Mouse (Mus musculus) kidney, embryonic 15.5 days (tissue): ENCODE measurements at regions not wholly inside any gene's neighbourhood (a gene's known extent, or its start where the extent isn't known, plus 50 kb on each side); places are given as distances from the start of the nearest gene placed in this dataset.
"Not testable (repeated sequence)": the region's sequence is repeated elsewhere in the genome, so short reads cannot be mapped to it uniquely, and the experiment has no call there.

ENCODE experiments used
- ATAC-seq: fragments of 200-750 bp; cut with Nextera tagmentation; replicated peaks from 2 replicates; pipeline ENCODE4 v1.8.0; 2017; ENCODE audit warnings: moderate TSS enrichment; ENCODE audit not compliant: low FRiP score
- H3K27ac ChIP-seq: fragments of 300-500 bp; sonication (generic); 2 replicates; pipeline ENCODE4 v1.5.1; 2015; ENCODE audit warnings: mild to moderate bottlenecking, inconsistent platforms
- H3K27me3 ChIP-seq: fragments of 300-500 bp; sonication (generic); 2 replicates; pipeline ENCODE4 v1.6.1; 2015; ENCODE audit warnings: inconsistent platforms
- H3K36me3 ChIP-seq: fragments of 300-500 bp; sonication (generic); 2 replicates; pipeline ENCODE4 v1.6.1; 2015; ENCODE audit warnings: inconsistent platforms
- H3K4me1 ChIP-seq: fragments of 300-500 bp; sonication (generic); 2 replicates; pipeline ENCODE4 v1.6.1; 2015; ENCODE audit warnings: inconsistent platforms
- H3K4me2 ChIP-seq: fragments of 300-500 bp; sonication (generic); 2 replicates; pipeline ENCODE4 v1.6.1; 2015; ENCODE audit warnings: moderate library complexity, mild to moderate bottlenecking, inconsistent platforms
- H3K4me3 ChIP-seq: fragments of 300-500 bp; sonication (generic); replicated peaks from 2 replicates; pipeline ENCODE4 v1.5.1; 2015; ENCODE audit warnings: mild to moderate bottlenecking, inconsistent platforms
- H3K9ac ChIP-seq: fragments of 300-500 bp; sonication (generic); 2 replicates; pipeline ENCODE4 v1.6.1; 2015; ENCODE audit warnings: mild to moderate bottlenecking, inconsistent platforms
- H3K9me3 ChIP-seq: fragments of 300-500 bp; sonication (generic); replicated peaks from 2 replicates; pipeline ENCODE4 v1.6.1; 2016; ENCODE audit warnings: inconsistent platforms
- WGBS: fragments of 180-500 bp; shearing (Covaris S2); methylation state at CpG from one replicate; pipeline ENCODE4 v1.1.7; 2015; ENCODE audit warnings: mixed read lengths; 5-methylcytosine and 5-hydroxymethylcytosine counted together

DNA sequence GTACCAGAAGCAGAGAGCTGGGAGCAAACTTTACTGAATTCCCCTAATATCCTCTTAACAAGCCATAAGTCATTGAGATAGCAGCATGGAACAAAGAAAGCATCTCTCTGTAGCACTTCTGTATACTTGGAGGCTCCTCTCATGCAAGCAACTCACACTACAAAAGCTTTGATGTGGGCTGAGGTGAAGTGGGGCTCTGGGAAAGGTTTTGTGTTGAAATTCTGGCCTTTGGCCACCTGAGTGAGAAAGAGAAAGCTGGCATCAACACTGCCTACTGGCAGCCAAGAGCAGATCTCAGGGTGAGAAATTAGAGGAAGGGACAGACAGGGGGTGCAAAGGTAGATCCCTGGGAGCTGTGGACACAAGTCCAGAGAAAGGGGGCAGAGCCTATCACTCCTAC is 477.0 kb upstream of the 2610301B20Rik start:
- Histone ChIP-seq H3K27ac (no peak overlapping the region), H3K4me2 (no peak overlapping the region), H3K4me3 (no peak overlapping the region), H3K27me3 (no peaks in the 10 kb centered on the region), H3K9ac (no peak overlapping the region), H3K36me3 (no peaks in the 10 kb centered on the region), H3K4me1 (no peaks in the 10 kb centered on the region), H3K9me3 (no peaks in the 10 kb centered on the region)
- ATAC-seq: no peak

- 88% methylated on average over 2 of the region's 2 CpGs for WGBS
- ATAC-seq: no peak
- Histone ChIP-seq H3K36me3 (no peaks in the 10 kb centered on the region), H3K9me3 (no peaks in the 10 kb centered on the region), H3K27me3 (no peaks in the 10 kb centered on the region), H3K4me3 (no peak overlapping the region), H3K27ac (no peak overlapping the region), H3K4me2 (no peak overlapping the region), H3K9ac (no peak overlapping the region), H3K4me1 (no peaks in the 10 kb centered on the region)
These were observed 476.2 kb upstream of the 2610301B20Rik start for GRCm38 (mm10) chr4:10398075-10398474.

DNA sequence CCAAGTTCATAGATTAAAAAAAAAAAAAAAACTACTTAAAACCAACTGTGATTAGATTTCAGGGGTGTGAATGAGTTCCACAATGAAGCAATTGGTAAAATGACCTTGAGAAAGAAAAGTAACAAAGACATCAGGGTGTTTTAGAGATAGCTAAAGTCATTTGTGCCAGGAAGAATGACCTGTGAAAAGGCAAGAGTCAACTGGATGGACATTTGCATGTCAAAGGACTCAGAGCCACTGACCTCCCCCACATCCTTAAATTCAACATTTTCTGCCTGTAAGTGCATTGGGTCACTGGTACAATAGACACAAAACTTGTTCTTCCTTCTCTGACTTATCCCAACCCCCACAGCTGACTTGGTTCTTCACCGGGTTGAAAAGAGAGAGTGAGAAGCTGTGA is 474.6 kb upstream of the 2610301B20Rik start:
- Histone ChIP-seq H3K4me3 (no peak overlapping the region), H3K9me3 (no peaks in the 10 kb centered on the region), H3K4me1 (no peaks in the 10 kb centered on the region), H3K9ac (no peak overlapping the region), H3K27ac (no peak overlapping the region), H3K27me3 (no peaks in the 10 kb centered on the region), H3K36me3 (no peaks in the 10 kb centered on the region), H3K4me2 (no peak overlapping the region)
- WGBS: 44% methylated on average over 1 of the region's 1 CpGs
- no peak for ATAC-seq

GRCm38 (mm10) chr4:10402928-10403327 is 471.4 kb upstream of the 2610301B20Rik start:
- Histone ChIP-seq H3K4me3 (no peak overlapping the region), H3K27me3 (no peaks in the 10 kb centered on the region), H3K9ac (no peak overlapping the region), H3K36me3 (no peaks in the 10 kb centered on the region), H3K4me2 (no peak overlapping the region), H3K9me3 (no peaks in the 10 kb centered on the region), H3K27ac (no peak overlapping the region), H3K4me1 (no peaks in the 10 kb centered on the region)
- ATAC-seq: no peak

DNA sequence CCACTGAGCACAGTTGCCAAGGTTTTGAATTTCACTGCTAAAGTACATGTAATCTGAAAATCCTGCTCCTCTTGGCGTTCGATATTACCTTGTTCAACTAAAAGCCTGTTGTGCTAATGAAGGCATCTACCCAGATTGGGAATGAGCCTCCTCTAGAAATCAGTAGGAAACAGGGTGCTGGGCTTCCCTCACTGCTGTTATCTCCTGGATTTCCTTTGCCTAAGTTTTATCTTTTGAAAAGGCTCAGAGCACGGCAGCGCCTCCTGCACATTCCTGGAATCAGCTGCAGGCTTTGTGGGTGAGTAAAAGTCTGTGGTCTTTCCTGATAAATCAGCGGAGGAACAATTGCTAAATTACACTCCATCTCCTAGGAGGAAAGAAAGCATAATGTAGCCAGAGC is 469.9 kb upstream of the 2610301B20Rik start:
- Histone ChIP-seq H3K4me3 (no peak overlapping the region), H3K9ac (no peak overlapping the region), H3K27me3 (no peaks in the 10 kb centered on the region), H3K4me2 (no peak overlapping the region), H3K4me1 (no peaks in the 10 kb centered on the region), H3K27ac (no peak overlapping the region), H3K9me3 (no peaks in the 10 kb centered on the region), H3K36me3 (no peaks in the 10 kb centered on the region)
- WGBS: 61% methylated on average over 5 of the region's 5 CpGs
- ATAC-seq: no peak

- no peak overlapping the region for H3K9ac ChIP-seq
- 60% methylated on average over 2 of the region's 2 CpGs for WGBS
- H3K9me3 ChIP-seq: no peaks in the 10 kb centered on the region
- no peak overlapping the region for H3K4me3 ChIP-seq
- no peaks in the 10 kb centered on the region for H3K4me1 ChIP-seq
- no peak for ATAC-seq
- H3K27ac ChIP-seq: no peak overlapping the region
- H3K27me3 ChIP-seq: no peaks in the 10 kb centered on the region
- H3K4me2 ChIP-seq: no peak overlapping the region
- no peaks in the 10 kb centered on the region for H3K36me3 ChIP-seq
These were observed 469.2 kb upstream of the 2610301B20Rik start for GRCm38 (mm10) chr4:10405102-10405501.

DNA sequence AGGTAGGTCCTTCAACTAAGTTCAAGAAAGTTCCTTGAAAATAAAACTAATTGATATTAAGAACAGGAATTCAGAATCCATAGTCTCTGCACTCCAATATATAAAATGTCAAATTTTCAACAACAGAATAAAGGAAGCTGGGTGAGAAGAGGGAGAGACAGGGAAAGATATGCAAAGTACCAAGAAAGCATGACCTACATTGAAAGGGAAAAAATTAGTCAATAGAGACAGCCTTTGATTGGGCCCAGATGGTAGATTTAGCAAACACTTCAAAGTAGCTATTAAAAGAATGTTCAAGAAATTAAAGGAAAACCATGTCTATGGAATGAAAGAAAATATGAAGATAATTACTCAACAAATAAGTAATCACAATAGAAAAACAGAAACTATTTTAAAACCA is 460.0 kb upstream of the 2610301B20Rik start:
- H3K4me3 ChIP-seq: no peak overlapping the region
- H3K27ac ChIP-seq: no peak overlapping the region
- no peak overlapping the region for H3K9ac ChIP-seq
- no peaks in the 10 kb centered on the region for H3K9me3 ChIP-seq
- H3K4me2 ChIP-seq: no peak overlapping the region
- H3K27me3 ChIP-seq: no peaks in the 10 kb centered on the region
- H3K4me1 ChIP-seq: no peaks in the 10 kb centered on the region
- H3K36me3 ChIP-seq: no peaks in the 10 kb centered on the region
- ATAC-seq: no peak

DNA sequence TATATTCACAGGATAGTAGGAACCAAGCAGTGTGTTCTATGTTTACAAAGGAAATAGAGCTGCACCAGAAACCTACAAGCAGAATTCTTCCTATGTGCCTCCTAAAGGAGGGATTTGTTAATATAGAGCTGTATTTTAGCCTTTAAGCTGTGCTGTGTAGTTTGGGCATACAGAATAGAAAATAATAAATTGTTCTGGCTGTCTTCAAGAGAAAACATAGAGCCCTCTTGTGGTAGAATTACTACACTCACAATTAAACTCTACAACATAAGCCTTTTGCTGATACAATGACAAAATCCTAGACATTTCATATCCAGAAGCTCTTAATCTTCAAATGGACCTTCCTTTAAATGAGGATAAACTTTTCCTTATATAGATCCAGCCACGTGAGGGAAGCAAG is 452.9 kb upstream of the 2610301B20Rik start:
- Histone ChIP-seq H3K36me3 (no peaks in the 10 kb centered on the region), H3K27ac (no peak overlapping the region), H3K27me3 (no peaks in the 10 kb centered on the region), H3K9me3 (no peaks in the 10 kb centered on the region), H3K9ac (no peak overlapping the region), H3K4me1 (no peaks in the 10 kb centered on the region), H3K4me3 (no peak overlapping the region), H3K4me2 (no peak overlapping the region)
- WGBS: 42% methylated on average over 1 of the region's 1 CpGs
- ATAC-seq: no peak

- ATAC-seq: no peak
- no peak overlapping the region for H3K9ac ChIP-seq
- H3K9me3 ChIP-seq: no peaks in the 10 kb centered on the region
- no peaks in the 10 kb centered on the region for H3K36me3 ChIP-seq
- no peak overlapping the region for H3K4me2 ChIP-seq
- no peaks in the 10 kb centered on the region for H3K27me3 ChIP-seq
- WGBS: 89% methylated on average over 4 of the region's 4 CpGs
- no peak overlapping the region for H3K4me3 ChIP-seq
- H3K4me1 ChIP-seq: no peaks in the 10 kb centered on the region
- H3K27ac ChIP-seq: no peak overlapping the region
These were observed 439.9 kb upstream of the 2610301B20Rik start for GRCm38 (mm10) chr4:10434438-10434837.

DNA sequence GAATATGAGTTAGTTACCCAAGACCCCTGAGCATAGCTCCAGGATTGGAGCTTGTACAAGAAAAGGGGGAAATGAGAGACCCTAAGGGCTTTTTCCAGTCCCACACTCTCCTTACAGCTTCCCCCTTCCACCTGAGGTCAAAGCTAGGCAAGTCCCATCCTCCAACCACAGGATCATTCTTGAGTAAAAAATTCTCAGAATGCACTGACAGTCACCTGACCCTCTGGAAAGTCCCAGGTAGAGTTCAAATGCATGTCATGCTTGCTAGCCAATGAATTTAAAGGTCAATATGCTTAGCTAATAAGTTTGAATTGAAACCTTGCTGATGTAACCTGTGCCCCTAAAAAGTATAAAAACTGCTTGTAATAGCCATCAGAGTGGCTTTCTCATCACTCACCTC is 434.4 kb upstream of the 2610301B20Rik start:
- ATAC-seq, H3K27ac ChIP-seq, H3K4me3 ChIP-seq, H3K4me1 ChIP-seq, H3K9ac ChIP-seq, H3K27me3 ChIP-seq, H3K9me3 ChIP-seq, H3K4me2 ChIP-seq, H3K36me3 ChIP-seq: not testable (repeated sequence)

- H3K27ac ChIP-seq: no peak overlapping the region
- H3K4me3 ChIP-seq: no peak overlapping the region
- no peak overlapping the region for H3K4me2 ChIP-seq
- H3K9me3 ChIP-seq: no peaks in the 10 kb centered on the region
- no peak for ATAC-seq
- 19% methylated on average over 1 of the region's 1 CpGs for WGBS
- no peaks in the 10 kb centered on the region for H3K36me3 ChIP-seq
- no peaks in the 10 kb centered on the region for H3K27me3 ChIP-seq
- no peak overlapping the region for H3K9ac ChIP-seq
- H3K4me1 ChIP-seq: no peaks in the 10 kb centered on the region
These were observed 414.7 kb upstream of the 2610301B20Rik start for GRCm38 (mm10) chr4:10459603-10460002.

DNA sequence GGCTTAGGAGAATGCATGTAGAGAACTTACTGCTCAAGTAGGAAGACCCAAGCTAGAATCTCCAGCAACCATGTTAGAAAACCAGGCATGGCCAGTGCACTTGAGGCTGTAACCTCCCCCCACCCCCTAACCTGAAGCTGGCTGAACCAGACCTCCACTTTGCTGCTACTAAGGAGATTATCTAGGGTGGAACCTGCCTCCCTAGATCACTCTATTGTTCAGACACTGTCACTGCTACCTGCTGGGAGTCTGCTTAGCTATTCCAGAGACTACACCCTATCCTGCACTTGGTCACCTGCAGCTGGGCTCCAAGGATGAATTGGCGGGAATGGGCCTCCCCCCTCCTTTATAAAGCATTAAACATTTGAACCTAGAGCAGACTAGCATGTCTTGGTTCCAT is 393.4 kb upstream of the 2610301B20Rik start:
- Histone ChIP-seq H3K4me1 (no peaks in the 10 kb centered on the region), H3K36me3 (no peaks in the 10 kb centered on the region), H3K27ac (no peak overlapping the region), H3K9me3 (no peaks in the 10 kb centered on the region), H3K4me3 (no peak overlapping the region), H3K27me3 (no peaks in the 10 kb centered on the region), H3K9ac (no peak overlapping the region), H3K4me2 (no peak overlapping the region)
- ATAC-seq: no peak
- WGBS: 83% methylated on average over 1 of the region's 1 CpGs

DNA sequence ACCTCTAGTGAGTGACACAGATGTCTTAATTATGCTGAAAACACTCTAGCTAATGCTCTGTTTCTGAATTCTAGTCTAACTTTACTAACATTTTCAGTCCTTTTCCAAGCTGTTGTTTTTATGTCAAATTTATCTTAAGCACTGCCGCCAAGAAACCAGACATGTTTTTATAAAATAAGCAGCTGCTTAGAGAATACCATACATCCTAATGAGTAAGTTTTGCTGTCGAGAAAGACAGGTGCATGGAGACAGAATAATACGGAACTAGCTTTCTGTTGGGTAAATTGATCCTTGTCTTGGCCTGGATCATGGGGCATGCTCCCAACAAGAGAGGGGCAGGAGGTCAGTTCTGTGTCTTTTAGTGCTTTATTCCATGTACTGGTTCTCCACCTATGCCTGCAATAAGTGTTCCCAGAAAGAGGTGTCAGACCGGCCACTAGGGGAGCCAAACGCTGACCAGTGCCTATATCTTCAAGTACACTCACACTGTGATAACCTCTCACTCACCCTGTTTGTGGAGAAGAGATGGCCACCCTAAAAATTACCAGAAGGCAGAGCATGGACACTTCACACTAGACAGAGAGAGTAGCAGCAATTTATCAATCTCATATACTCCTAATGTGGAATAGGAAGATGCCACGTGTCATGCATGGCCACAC is 366.0 kb upstream of the 2610301B20Rik start:
- H3K27ac ChIP-seq: no peak overlapping the region
- ATAC-seq: peak; percentile 64; the same call in 1 of the 2 replicates

More for the DNA sequence above, 366.0 kb upstream of the 2610301B20Rik start:
- Histone ChIP-seq H3K4me3 (no peak overlapping the region), H3K27me3 (no peaks in the 10 kb centered on the region), H3K9ac (no peak overlapping the region), H3K4me2 (no peak overlapping the region), H3K36me3 (no peaks in the 10 kb centered on the region), H3K9me3 (no peaks in the 10 kb centered on the region), H3K4me1 (no peaks in the 10 kb centered on the region)
- WGBS: 58% methylated on average over 6 of the region's 6 CpGs
